Mouse (Mus musculus): ENCODE results near the gene Slc24a1. TPM values are rescaled to one million over a fixed set of nuclear protein-coding genes. Genes with fewer than 3 reads are reported as not detected.

Gene Slc24a1
- polyA plus RNA-seq, 1 experiment from 2014 or later: 0.05 TPM

DNA sequence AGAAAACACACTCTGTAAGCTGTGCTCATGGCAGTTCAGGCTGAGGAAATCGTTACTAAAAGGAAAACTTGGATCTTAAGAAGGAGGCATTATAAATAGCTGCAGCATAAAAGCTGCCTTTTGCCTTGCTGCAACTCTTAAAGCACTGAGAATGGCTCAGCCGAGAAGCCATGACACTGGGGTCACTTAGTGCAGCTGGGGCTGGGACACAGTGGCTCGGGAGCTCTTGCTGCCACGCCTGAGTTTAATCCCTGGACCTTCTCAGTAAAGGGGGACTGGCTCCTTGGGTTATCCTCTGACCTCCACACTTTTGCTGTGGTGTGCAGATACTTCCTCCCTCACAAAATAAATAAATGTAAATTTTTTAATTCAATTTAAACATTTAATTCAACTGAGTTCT, 48.5 kb downstream of the Slc24a1 start:
- H3K4me3 ChIP-seq (ENCODE audit: control insufficient read depth in 1 of 2, insufficient read depth in 1 of 2, low read depth in 1 of 2, low read length in 2 of 2): no peak overlapping the region
- no peaks in the 10 kb centered on the region for H3K4me1 ChIP-seq (ENCODE audit: control insufficient read depth in 2 of 2, insufficient read depth in 2 of 2, low read length in 2 of 2)
- no peak overlapping the region for H3K4me2 ChIP-seq (ENCODE audit: low read length)
- peaks cover 12% of the 10 kb centered on the region; the same call in 1 of the 2 replicates for H3K36me3 ChIP-seq (ENCODE audit: control insufficient read depth, insufficient read depth, low read length)
- no peak for ATAC-seq (ENCODE audit: insufficient number of reproducible peaks, insufficient read depth, low FRiP score, low read depth)
- no peak overlapping the region for H3K9ac ChIP-seq (ENCODE audit: low read length)
- H3K27ac ChIP-seq (replicated peaks in 1 of 2; ENCODE audit: control insufficient read depth in 1 of 2, insufficient read depth in 1 of 2, low read depth in 2 of 2, low read length in 2 of 2): no peak overlapping the region
- no peaks in the 10 kb centered on the region for H3K9me3 ChIP-seq (ENCODE audit: control insufficient read depth, low read length)
- no peaks in the 10 kb centered on the region for H3K27me3 ChIP-seq (ENCODE audit: control insufficient read depth, insufficient read depth, low read length)
- 30% methylated on average over 4 of the region's 4 CpGs for WGBS

GRCm38 (mm10) chr9:64896605-64897004, 54.8 kb downstream of the Slc24a1 start:
- H3K4me3 ChIP-seq (ENCODE audit: control insufficient read depth in 1 of 2, insufficient read depth in 1 of 2, low read depth in 1 of 2, low read length in 2 of 2): no peak overlapping the region
- peaks cover 28% of the 10 kb centered on the region for H3K36me3 ChIP-seq (ENCODE audit: control insufficient read depth, insufficient read depth, low read length)
- no peak overlapping the region for H3K27ac ChIP-seq (replicated peaks in 1 of 2; ENCODE audit: control insufficient read depth in 1 of 2, insufficient read depth in 1 of 2, low read depth in 2 of 2, low read length in 2 of 2)
- H3K27me3 ChIP-seq (ENCODE audit: control insufficient read depth, insufficient read depth, low read length): no peaks in the 10 kb centered on the region
- H3K4me2 ChIP-seq (ENCODE audit: low read length): no peak overlapping the region
- H3K9ac ChIP-seq (ENCODE audit: low read length): no peak overlapping the region
- ATAC-seq (ENCODE audit: insufficient number of reproducible peaks, insufficient read depth, low FRiP score, low read depth): no peak
- no peaks in the 10 kb centered on the region for H3K9me3 ChIP-seq (ENCODE audit: control insufficient read depth, low read length)
- 83% methylated on average over 10 of the region's 10 CpGs for WGBS
- H3K4me1 ChIP-seq (ENCODE audit: control insufficient read depth in 2 of 2, insufficient read depth in 2 of 2, low read length in 2 of 2): no peaks in the 10 kb centered on the region

- Histone ChIP-seq H3K4me2 (ENCODE audit: low read length) (no peak overlapping the region), H3K4me1 (ENCODE audit: control insufficient read depth in 2 of 2, insufficient read depth in 2 of 2, low read length in 2 of 2) (no peaks in the 10 kb centered on the region), H3K27me3 (ENCODE audit: control insufficient read depth, insufficient read depth, low read length) (no peaks in the 10 kb centered on the region), H3K9ac (ENCODE audit: low read length) (no peak overlapping the region), H3K4me3 (ENCODE audit: control insufficient read depth in 1 of 2, insufficient read depth in 1 of 2, low read depth in 1 of 2, low read length in 2 of 2) (no peak overlapping the region), H3K27ac (replicated peaks in 1 of 2; ENCODE audit: control insufficient read depth in 1 of 2, insufficient read depth in 1 of 2, low read depth in 2 of 2, low read length in 2 of 2) (no peak overlapping the region), H3K36me3 (ENCODE audit: control insufficient read depth, insufficient read depth, low read length) (peaks cover 5% of the 10 kb centered on the region; the same call in 1 of the 2 replicates), H3K9me3 (ENCODE audit: control insufficient read depth, low read length) (no peaks in the 10 kb centered on the region)
- 74% methylated on average over 5 of the region's 5 CpGs for WGBS
- no peak for ATAC-seq (ENCODE audit: insufficient number of reproducible peaks, insufficient read depth, low FRiP score, low read depth)
Measured at GRCm38 (mm10) chr9:64886008-64886407, 65.4 kb downstream of the Slc24a1 start.

Small RNA genes within 50 kb of the gene (microRNA-seq; reads per million reads assigned to microRNA genes)
- gene Gm25640: not detected

Other genes starting within 250 kb of the Slc24a1 start
- 390 and 408 TPM in 2 replicates for gene Rab11a, start 213.8 kb downstream of the Slc24a1 start, polyA plus RNA-seq (2014; fragmentation: Nextera tagmentation; extraction: Ambion mirVana)
- 6.0 and 7.0 TPM in 2 replicates for gene Dennd4a, start 140.3 kb downstream of the Slc24a1 start, polyA plus RNA-seq (2014; fragmentation: Nextera tagmentation; extraction: Ambion mirVana)
- 39.0 and 41.1 TPM in 2 replicates for gene Ints14, start 9.3 kb upstream of the Slc24a1 start, polyA plus RNA-seq (2014; fragmentation: Nextera tagmentation; extraction: Ambion mirVana)
- 50.3 and 52.5 TPM in 2 replicates for gene Hacd3, start 70.1 kb upstream of the Slc24a1 start, polyA plus RNA-seq (2014; fragmentation: Nextera tagmentation; extraction: Ambion mirVana)
- gene Dpp8, start 80.8 kb upstream of the Slc24a1 start, polyA plus RNA-seq (2014; fragmentation: Nextera tagmentation; extraction: Ambion mirVana): 26.4 and 27.9 TPM in 2 replicates
- 12.3 and 15.7 TPM in 2 replicates for gene Igdcc4, start 149.9 kb upstream of the Slc24a1 start, polyA plus RNA-seq (2014; fragmentation: Nextera tagmentation; extraction: Ambion mirVana)
- gene Igdcc3, start 189.6 kb upstream of the Slc24a1 start, polyA plus RNA-seq (2014; fragmentation: Nextera tagmentation; extraction: Ambion mirVana): 0.36 and 0.63 TPM in 2 replicates
- 4.3 and 5.6 TPM in 2 replicates for gene Parp16, start 243.7 kb upstream of the Slc24a1 start, polyA plus RNA-seq (2014; fragmentation: Nextera tagmentation; extraction: Ambion mirVana)